Mouse (Mus musculus) lung, postnatal 0 days (tissue): Measurements from ENCODE around the gene Map4k5.

Experiments used
- CTCF ChIP-seq: IDR thresholded peaks from 2 replicates; pipeline ENCODE4 v1.5.1; 2016; ENCODE audit warnings: antibody characterized with exemption, mild to moderate bottlenecking
- EP300 ChIP-seq: IDR thresholded peaks from 2 replicates; pipeline ENCODE4 v1.6.1; 2016; ENCODE audit warnings: antibody characterized with exemption, mild to moderate bottlenecking, control low read depth

- no peak for TF ChIP-seq CTCF
- no peak for TF ChIP-seq EP300
Observed at GRCm38 (mm10) chr12:69812986-69813385, 80.0 kb downstream of the Map4k5 start.
